Mouse (Mus musculus) CH12.LX (cell line): ENCODE measurements around the gene Brd4. TPM values are rescaled to one million over a fixed set of nuclear protein-coding genes. Genes with fewer than 3 reads are reported as not detected.

ENCODE experiments used
- DNase-seq: peaks from one replicate; pipeline ENCODE4 v3.0.0-alpha.2; 2013; ENCODE audit errors: extremely low read depth
- H3K27ac ChIP-seq: 2 replicates; pipeline ENCODE4 v1.5.1; 2012; ENCODE audit warnings: low read depth, mild to moderate bottlenecking, control low read depth, moderate library complexity; ENCODE audit not compliant: insufficient read depth
- H3K27me3 ChIP-seq: replicated peaks from 2 replicates; pipeline ENCODE3; 2012; ENCODE audit warnings: inconsistent platforms
- H3K36me3 ChIP-seq, 2 experiments: replicated peaks in 1 of 2; 2 replicates each; pipeline versions ENCODE3 to v1.6.1; 2012; ENCODE audit warnings: inconsistent platforms in 1 of 2, low read length in 1 of 2, mild to moderate bottlenecking in 1 of 2, mixed read lengths in 1 of 2, moderate library complexity in 1 of 2; ENCODE audit not compliant: control insufficient read depth in 1 of 2, insufficient read depth in 1 of 2
- H3K4me1 ChIP-seq, 2 experiments: 2 replicates each; pipeline ENCODE4 v1.6.1; 2012; ENCODE audit warnings: inconsistent platforms in 1 of 2, moderate library complexity in 1 of 2; ENCODE audit not compliant: insufficient read depth in 2 of 2, control insufficient read depth in 1 of 2
- H3K4me2 ChIP-seq: 2 replicates; pipeline ENCODE4 v1.6.1; 2012; ENCODE audit warnings: low read depth, mild to moderate bottlenecking, control low read depth; ENCODE audit not compliant: poor library complexity, insufficient read depth, severe bottlenecking
- H3K4me3 ChIP-seq, 3 experiments: fragments of 150-350 bp in 1 of 3; sonication (generic) in 1 of 3; replicated peaks in 1 of 3; 2 replicates each; pipeline versions ENCODE3 to v1.5.1; 2011 to 2012; ENCODE audit warnings: low read depth in 2 of 3, low read length in 2 of 3, mild to moderate bottlenecking in 2 of 3, moderate library complexity in 2 of 3, control low read depth in 1 of 3, improper control_type of control experiment in 1 of 3, inconsistent platforms in 1 of 3, mixed read lengths in 1 of 3; ENCODE audit not compliant: poor library complexity in 1 of 3
- H3K79me2 ChIP-seq: replicated peaks from 2 replicates; pipeline ENCODE4 v1.6.1; 2012; ENCODE audit warnings: mild to moderate bottlenecking, moderate library complexity; ENCODE audit not compliant: control insufficient read depth, poor library complexity, insufficient read depth, severe bottlenecking; ENCODE audit errors: extremely low read depth
- H3K9ac ChIP-seq: 2 replicates; pipeline ENCODE4 v1.6.1; 2012; ENCODE audit warnings: low read depth, mild to moderate bottlenecking, control low read depth, moderate library complexity; ENCODE audit not compliant: insufficient read depth
- H3K9me3 ChIP-seq: replicated peaks from 2 replicates; pipeline ENCODE3; 2012; ENCODE audit warnings: low read length, inconsistent platforms, mixed read lengths
- BHLHE40 ChIP-seq: IDR thresholded peaks from 2 replicates; pipeline ENCODE4 v1.6.1; 2011; ENCODE audit warnings: mild to moderate bottlenecking, low read depth, low read length, improper control_type of control experiment
- CHD1 ChIP-seq: IDR thresholded peaks from 2 replicates; pipeline ENCODE4 v1.6.1; 2012; ENCODE audit warnings: low read depth, low read length, improper control_type of control experiment, inconsistent platforms
- CHD2 ChIP-seq: IDR thresholded peaks from 2 replicates; pipeline ENCODE4 v1.6.1; 2011; ENCODE audit warnings: low read length, improper control_type of control experiment
- ELF1 ChIP-seq: IDR thresholded peaks from 2 replicates; pipeline ENCODE4 v1.6.1; 2014; ENCODE audit warnings: low read depth, mild to moderate bottlenecking, inconsistent platforms, low read length, improper control_type of control experiment
- ETS1 ChIP-seq: conservative IDR thresholded peaks from 2 replicates; pipeline ENCODE4 v1.6.1; 2012; ENCODE audit warnings: low read depth, mild to moderate bottlenecking, inconsistent platforms, low read length, improper control_type of control experiment, moderate library complexity
- GABPA ChIP-seq: IDR thresholded peaks from 2 replicates; pipeline ENCODE4 v1.6.1; 2012; ENCODE audit warnings: low read depth, low read length, improper control_type of control experiment, inconsistent platforms; ENCODE audit not compliant: insufficient replicate concordance
- HCFC1 ChIP-seq: IDR thresholded peaks from 2 replicates; pipeline ENCODE4 v1.6.1; 2012; ENCODE audit warnings: low read depth, mild to moderate bottlenecking, inconsistent platforms, low read length, improper control_type of control experiment
- JUN ChIP-seq: IDR thresholded peaks from 2 replicates; pipeline ENCODE4 v1.6.1; 2011; ENCODE audit warnings: low read depth, mild to moderate bottlenecking, low read length, improper control_type of control experiment, moderate library complexity; ENCODE audit not compliant: insufficient read depth
- MAFK ChIP-seq: IDR thresholded peaks from 2 replicates; pipeline ENCODE4 v1.6.1; 2011; ENCODE audit warnings: low read length, improper control_type of control experiment; ENCODE audit not compliant: insufficient replicate concordance
- MAX ChIP-seq: IDR thresholded peaks from 2 replicates; pipeline ENCODE4 v1.6.1; 2011; ENCODE audit warnings: low read length, improper control_type of control experiment
- MEF2A ChIP-seq: IDR thresholded peaks from 2 replicates; pipeline ENCODE4 v1.6.1; 2014; ENCODE audit warnings: low read depth, mild to moderate bottlenecking, inconsistent platforms, low read length, improper control_type of control experiment, borderline replicate concordance
- NELFE ChIP-seq: IDR thresholded peaks from 2 replicates; pipeline ENCODE4 v1.6.1; 2011; ENCODE audit warnings: low read depth, low read length, improper control_type of control experiment
- PAX5 ChIP-seq: IDR thresholded peaks from 2 replicates; pipeline ENCODE4 v1.6.1; 2012; ENCODE audit warnings: low read length, inconsistent platforms, mixed read lengths
- POLR2A ChIP-seq: IDR thresholded peaks from 2 replicates; pipeline ENCODE4 v1.6.1; 2011; ENCODE audit warnings: low read depth, mild to moderate bottlenecking, improper control_type of control experiment, low read length
- POLR2AphosphoS2 ChIP-seq: IDR thresholded peaks from 2 replicates; pipeline ENCODE4 v1.6.1; 2011; ENCODE audit warnings: low read depth, low read length, improper control_type of control experiment
- RCOR1 ChIP-seq: conservative IDR thresholded peaks from 2 replicates; pipeline ENCODE4 v1.6.1; 2012; ENCODE audit warnings: low read depth, mild to moderate bottlenecking, inconsistent platforms, low read length, improper control_type of control experiment
- SMC3 ChIP-seq: IDR thresholded peaks from 2 replicates; pipeline ENCODE4 v1.6.1; 2011; ENCODE audit warnings: low read depth, low read length, improper control_type of control experiment
- TBP ChIP-seq: conservative IDR thresholded peaks from 2 replicates; pipeline ENCODE4 v1.6.1; 2011; ENCODE audit warnings: low read depth, low read length, improper control_type of control experiment
- TCF12 ChIP-seq: IDR thresholded peaks from 2 replicates; pipeline ENCODE4 v1.6.1; 2014; ENCODE audit warnings: low read depth, mild to moderate bottlenecking, inconsistent platforms, low read length, improper control_type of control experiment
- UBTF ChIP-seq: IDR thresholded peaks from 2 replicates; pipeline ENCODE4 v1.6.1; 2012; ENCODE audit warnings: low read depth, mild to moderate bottlenecking, inconsistent platforms, low read length, improper control_type of control experiment, moderate library complexity
- USF2 ChIP-seq: conservative IDR thresholded peaks from 2 replicates; pipeline ENCODE4 v1.6.1; 2011; ENCODE audit warnings: low read depth, low read length, improper control_type of control experiment
- ZC3H11A ChIP-seq: IDR thresholded peaks from 2 replicates; pipeline ENCODE4 v1.6.1; 2012; ENCODE audit warnings: low read depth, mild to moderate bottlenecking, inconsistent platforms, low read length, improper control_type of control experiment
- ZKSCAN1 ChIP-seq: IDR thresholded peaks from 2 replicates; pipeline ENCODE4 v1.6.1; 2012; ENCODE audit warnings: low read depth, inconsistent platforms, low read length, improper control_type of control experiment, borderline replicate concordance
- dilution Hi-C: fragments of 300-500 bp; cut with MboI; formaldehyde crosslinking; loops from 2 replicates; pipeline ENCODE4 v1.14.3; 2020; ENCODE audit warnings: low sequenced_read_pairs; ENCODE audit not compliant: extremely low pct_unique_long_range_greater_than_20kb, extremely low pct_ligation_motif_present
- in situ Hi-C: fragments of 300-500 bp; cut with MboI; formaldehyde crosslinking; loops from 3 replicates; pipeline ENCODE4 v1.14.3; 2019; ENCODE audit warnings: low sequenced_read_pairs, low pct_ligation_motif_present, low pct_unique_long_range_greater_than_20kb, mixed read lengths
- polyA plus RNA-seq: library from polyadenylated mRNA; unstranded; fragments of >175 nt; gene quantifications from 2 replicates; pipeline ENCODE4 v1.2.1, GENCODE M21; 2012; ENCODE audit warnings: low read depth; ENCODE audit not compliant: insufficient read length
- total RNA-seq, 2 experiments: library from RNA; depleted of rRNA; stranded (reverse); fragments of 300-350 nt in 1 of 2; fragments of >200 nt in 1 of 2; gene quantifications; 2 replicates each; pipeline ENCODE4 v1.2.3; 2012 to 2014

Brd4 gene
- total and polyA plus RNA-seq, 3 experiments: 6.3 to 68.5 (median 19.1) TPM

GRCm38 (mm10) chr17:32319950-32320349, 35.4 kb upstream of the Brd4 start:
- dilution Hi-C loops (no loop called here), in situ Hi-C loops (no loop called here)
- Histone ChIP-seq H3K79me2 (peaks cover 42% of the 10 kb centered on the region), H3K4me3 (peak overlapping the region; percentile 79 to 82 (median 79)), H3K27me3 (no peaks in the 10 kb centered on the region), H3K9ac (peak overlapping the region; percentile 93), H3K9me3 (no peaks in the 10 kb centered on the region), H3K36me3 (peaks cover 31 to 56% of the 10 kb centered on the region in 2 experiments), H3K4me2 (peak overlapping the region; percentile 73), H3K4me1 (peaks cover 5 to 22% of the 10 kb centered on the region in 2 experiments; a peak in 3 of 4 replicates), H3K27ac (peak overlapping the region; percentile 84; the same call in 1 of the 2 replicates)
- TF ChIP-seq MAX (peak; percentile 79), ZKSCAN1 (no peak)
- DNase-seq: peak; percentile 19

DNA sequence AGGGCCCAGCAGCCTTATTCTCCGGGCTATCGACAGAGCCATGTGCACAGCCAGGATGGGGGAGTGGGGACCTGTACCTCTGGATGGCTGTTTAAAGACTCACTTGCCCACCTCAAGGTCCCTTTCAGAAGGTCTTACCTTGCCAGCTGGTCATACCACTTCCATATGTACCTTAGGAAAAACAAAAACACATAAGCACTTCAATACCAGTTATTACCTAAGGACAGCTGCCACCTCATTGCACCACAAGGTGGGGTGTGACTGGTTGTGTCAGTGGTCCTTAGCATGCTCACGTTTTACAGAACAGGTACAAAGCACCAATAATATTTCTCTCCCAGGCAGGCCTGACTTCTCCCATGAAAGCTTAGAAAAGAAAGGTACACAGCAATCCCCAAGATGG, 33.2 kb upstream of the Brd4 start:
- dilution Hi-C loops (no loop called here), in situ Hi-C loops (no loop called here)
- peaks cover 49 to 63% of the 10 kb centered on the region in 2 experiments for H3K36me3 ChIP-seq
- TF ChIP-seq SMC3 (no peak), ZC3H11A (no peak), BHLHE40 (no peak), NELFE (no peak), CHD2 (no peak), JUN (no peak), TBP (no peak)
- no peak overlapping the region for H3K4me2 ChIP-seq
- no peak overlapping the region for H3K9ac ChIP-seq
- H3K4me3 ChIP-seq: no peak overlapping the region
- H3K9me3 ChIP-seq: no peaks in the 10 kb centered on the region
- peaks cover 5 to 22% of the 10 kb centered on the region in 2 experiments; a peak in 3 of 4 replicates for H3K4me1 ChIP-seq
- no peak for DNase-seq
- H3K27me3 ChIP-seq: no peaks in the 10 kb centered on the region
- no peak overlapping the region for H3K27ac ChIP-seq
- peaks cover 42% of the 10 kb centered on the region for H3K79me2 ChIP-seq

DNA sequence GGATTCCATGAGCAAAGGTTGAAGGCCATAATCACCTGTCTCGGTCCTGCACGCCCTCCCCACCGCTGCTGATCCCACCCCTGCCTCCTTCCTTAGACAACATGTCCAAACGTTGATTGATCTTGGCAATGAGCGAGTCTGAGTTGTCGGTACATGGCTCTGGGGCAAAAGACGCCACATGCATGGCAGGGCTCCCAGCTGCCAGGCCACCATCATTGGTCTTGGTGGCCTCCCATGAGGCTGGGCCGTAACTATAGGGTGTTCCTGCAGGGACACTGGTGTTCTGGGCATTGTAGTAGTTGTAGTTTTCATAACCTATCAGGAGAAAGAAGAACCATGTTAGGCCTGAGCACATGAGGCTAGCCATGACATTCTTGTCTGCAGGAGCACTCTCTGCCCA, 32.5 kb upstream of the Brd4 start:
- TF ChIP-seq GABPA (no peak), RCOR1 (no peak), SMC3 (no peak), TCF12 (no peak), BHLHE40 (no peak), POLR2AphosphoS2 (no peak), ZKSCAN1 (no peak), PAX5 (no peak), JUN (no peak), CHD1 (no peak), ETS1 (no peak), MEF2A (no peak), MAFK (no peak), ZC3H11A (no peak), UBTF (no peak), POLR2A (no peak), USF2 (no peak), ELF1 (no peak), HCFC1 (no peak)
- Histone ChIP-seq H3K79me2 (peaks cover 42% of the 10 kb centered on the region), H3K27ac (no peak overlapping the region), H3K4me3 (no peak overlapping the region), H3K4me1 (peaks cover 5 to 20% of the 10 kb centered on the region in 2 experiments; a peak in 3 of 4 replicates), H3K27me3 (no peaks in the 10 kb centered on the region), H3K4me2 (no peak overlapping the region), H3K36me3 (peaks cover 56 to 68% of the 10 kb centered on the region in 2 experiments), H3K9me3 (no peaks in the 10 kb centered on the region), H3K9ac (no peak overlapping the region)
- DNase-seq: no peak
- in situ Hi-C loops: no loop called here
- dilution Hi-C loops: no loop called here
